Mouse (Mus musculus) C2C12 (cell line): ENCODE measurements around the gene Celsr3. TPM values are rescaled to one million over a fixed set of nuclear protein-coding genes. Genes with fewer than 3 reads are reported as not detected.

Experiments
- H3K27me3 ChIP-seq: one replicate; pipeline ENCODE4 v1.6.1; 2011; ENCODE audit not compliant: control insufficient read depth, insufficient read depth, insufficient read length
- H3K36me3 ChIP-seq: one replicate; pipeline ENCODE4 v1.6.1; 2011; ENCODE audit not compliant: control insufficient read depth, insufficient read depth
- H3K4me3 ChIP-seq: one replicate; pipeline ENCODE4 v1.5.1; 2011; ENCODE audit warnings: mild to moderate bottlenecking, control low read depth; ENCODE audit not compliant: poor library complexity, insufficient read depth, severe bottlenecking
- H3K79me2 ChIP-seq: one replicate; pipeline ENCODE4 v1.6.1; 2011; ENCODE audit not compliant: control insufficient read depth, insufficient read depth
- H3K79me3 ChIP-seq: one replicate; pipeline ENCODE4 v1.6.1; 2011; ENCODE audit warnings: low read depth, control low read depth
- H3ac ChIP-seq: one replicate; pipeline ENCODE3; 2011; ENCODE audit warnings: low read depth; ENCODE audit not compliant: control insufficient read depth, insufficient read length
- CEBPB ChIP-seq: IDR thresholded peaks from one replicate; pipeline ENCODE4 v1.6.1; 2011; ENCODE audit warnings: low read depth, mild to moderate bottlenecking, control low read depth, moderate library complexity
- CTCF ChIP-seq: IDR thresholded peaks from one replicate; pipeline ENCODE4 v1.5.1; 2011; ENCODE audit not compliant: control insufficient read depth, insufficient read depth, insufficient read length
- FOSL1 ChIP-seq: IDR thresholded peaks from one replicate; pipeline ENCODE4 v1.8.0; 2011; ENCODE audit warnings: mild to moderate bottlenecking, low read length; ENCODE audit not compliant: poor library complexity, insufficient read depth, severe bottlenecking
- MAX ChIP-seq: IDR thresholded peaks from one replicate; pipeline ENCODE4 v1.6.1; 2011; ENCODE audit warnings: mild to moderate bottlenecking, control low read depth
- MYOD1 ChIP-seq: IDR thresholded peaks from one replicate; pipeline ENCODE4 v1.6.1; 2011; ENCODE audit warnings: low read depth; ENCODE audit not compliant: control insufficient read depth, insufficient read length
- MYOG ChIP-seq: IDR thresholded peaks from one replicate; pipeline ENCODE4 v1.6.1; 2011; ENCODE audit not compliant: control insufficient read depth, insufficient read length; ENCODE audit errors: extremely low read depth
- USF1 ChIP-seq: IDR thresholded peaks from one replicate; pipeline ENCODE4 v1.6.1; 2011; ENCODE audit warnings: low read depth, mild to moderate bottlenecking, control low read depth, moderate library complexity
- long read RNA-seq, 2 experiments: library from polyadenylated mRNA; unstranded; transcript quantifications; one replicate each; pipeline ENCODE4 v2.0.0; 2019 to 2020
- polyA plus RNA-seq: library from polyadenylated mRNA; unstranded; fragments of >200 nt; fragmentation: generic; extraction: Trizol; gene quantifications from one replicate; pipeline ENCODE4 v1.2.1, GENCODE M21; 2012; ENCODE audit warnings: missing spikeins

Gene Celsr3
- polyA plus RNA-seq, result 0.05 TPM
- long read RNA-seq, experiment 1, result 0 reads
- long read RNA-seq, experiment 2, result 0 reads

GRCm38 (mm10) chr9:108825820-108826699 lies at the start of gene Celsr3:
Gene Celsr3, plus strand, starts transcription at chr9:108826320.
- no peaks in the 10 kb centered on the region for H3K79me3 ChIP-seq
- H3K79me2 ChIP-seq, result no peaks in the 10 kb centered on the region
- no peak within 1 kb of the TSS for H3ac ChIP-seq
- no peak for TF ChIP-seq CTCF
- TF ChIP-seq FOSL1, result no peak
- TF ChIP-seq CEBPB, result no peak
- TF ChIP-seq MYOD1, result no peak
- no peak for TF ChIP-seq USF1
- TF ChIP-seq MAX, result no peak
- TF ChIP-seq MYOG, result no peak
- no peaks in the 10 kb centered on the region for H3K36me3 ChIP-seq
- no peak within 1 kb of the TSS for H3K4me3 ChIP-seq
- peaks cover 73% of the 10 kb centered on the region for H3K27me3 ChIP-seq

- Histone ChIP-seq H3K36me3 (no peaks in the 10 kb centered on the region), H3K4me3 (no peak overlapping the region), H3K79me2 (no peaks in the 10 kb centered on the region), H3K79me3 (no peaks in the 10 kb centered on the region), H3ac (no peak overlapping the region), H3K27me3 (peaks cover 3% of the 10 kb centered on the region)
- TF ChIP-seq USF1, result no peak
- TF ChIP-seq FOSL1, result no peak
- TF ChIP-seq CTCF, result no peak
- no peak for TF ChIP-seq MYOG
- TF ChIP-seq CEBPB, result no peak
- TF ChIP-seq MYOD1, result no peak
- no peak for TF ChIP-seq MAX
Observed at GRCm38 (mm10) chr9:108776614-108777013, 49.5 kb upstream of the Celsr3 start.

GRCm38 (mm10) chr9:108777276-108777675 lies 48.8 kb upstream of the Celsr3 start:
- no peaks in the 10 kb centered on the region for H3K36me3 ChIP-seq
- no peaks in the 10 kb centered on the region for H3K27me3 ChIP-seq
- H3ac ChIP-seq, result no peak overlapping the region
- H3K4me3 ChIP-seq, result no peak overlapping the region
- no peak for TF ChIP-seq MYOG
- no peak for TF ChIP-seq FOSL1
- no peak for TF ChIP-seq MYOD1
- no peak for TF ChIP-seq CTCF
- TF ChIP-seq USF1, result no peak
- no peak for TF ChIP-seq MAX
- no peak for TF ChIP-seq CEBPB
- H3K79me2 ChIP-seq, result no peaks in the 10 kb centered on the region
- no peaks in the 10 kb centered on the region for H3K79me3 ChIP-seq

GRCm38 (mm10) chr9:108780959-108781358 lies 45.2 kb upstream of the Celsr3 start:
- Histone ChIP-seq H3K27me3 (no peaks in the 10 kb centered on the region), H3K4me3 (no peak overlapping the region), H3K36me3 (no peaks in the 10 kb centered on the region), H3K79me2 (peaks cover 24% of the 10 kb centered on the region), H3ac (no peak overlapping the region), H3K79me3 (peaks cover 22% of the 10 kb centered on the region)
- TF ChIP-seq CEBPB (no peak), FOSL1 (no peak), MYOG (no peak), MAX (no peak), USF1 (no peak), CTCF (no peak), MYOD1 (no peak)

GRCm38 (mm10) chr9:108781891-108782290 lies 44.2 kb upstream of the Celsr3 start:
- Histone ChIP-seq H3K36me3 (no peaks in the 10 kb centered on the region), H3K27me3 (no peaks in the 10 kb centered on the region), H3K79me3 (peaks cover 30% of the 10 kb centered on the region), H3ac (no peak overlapping the region), H3K79me2 (peaks cover 33% of the 10 kb centered on the region), H3K4me3 (no peak overlapping the region)
- no peak for TF ChIP-seq MYOG
- TF ChIP-seq MAX, result no peak
- no peak for TF ChIP-seq USF1
- TF ChIP-seq CEBPB, result no peak
- no peak for TF ChIP-seq CTCF
- no peak for TF ChIP-seq FOSL1
- no peak for TF ChIP-seq MYOD1
